Mouse (Mus musculus) liver, embryonic 11.5 days (tissue): ENCODE measurements around the gene Spred2. TPM values are rescaled to one million over a fixed set of nuclear protein-coding genes. Genes with fewer than 3 reads are reported as not detected.

ENCODE experiments used
- ATAC-seq: fragments of 200-750 bp; cut with Nextera tagmentation; replicated peaks from 2 replicates; pipeline ENCODE4 v1.8.0; 2017; ENCODE audit warnings: moderate number of reproducible peaks, mild to moderate bottlenecking, moderate TSS enrichment, moderate library complexity; ENCODE audit not compliant: low FRiP score
- DNase-seq: peaks from one replicate; pipeline ENCODE4 v3.0.0-alpha.2; 2017; ENCODE audit warnings: low spot score
- H3K27ac ChIP-seq: fragments of 300-500 bp; sonication (generic); 2 replicates; pipeline ENCODE4 v1.5.1; 2014; ENCODE audit warnings: mild to moderate bottlenecking, low read depth, low read length, control low read depth
- H3K27me3 ChIP-seq: fragments of 300-500 bp; sonication (generic); replicated peaks from 2 replicates; pipeline ENCODE4 v1.6.1; 2014; ENCODE audit warnings: low read length, mixed read lengths; ENCODE audit not compliant: control insufficient read depth, insufficient read depth
- H3K36me3 ChIP-seq: fragments of 300-500 bp; sonication (generic); 2 replicates; pipeline ENCODE4 v1.6.1; 2014; ENCODE audit warnings: mild to moderate bottlenecking, low read length, moderate library complexity, mixed read lengths; ENCODE audit not compliant: control insufficient read depth, insufficient read depth
- H3K4me1 ChIP-seq: fragments of 300-500 bp; sonication (generic); replicated peaks from 2 replicates; pipeline ENCODE4 v1.6.1; 2014; ENCODE audit warnings: low read length, mixed read lengths; ENCODE audit not compliant: control insufficient read depth, insufficient read depth
- H3K4me2 ChIP-seq: fragments of 300-500 bp; sonication (generic); 2 replicates; pipeline ENCODE4 v1.6.1; 2014; ENCODE audit warnings: mild to moderate bottlenecking, control low read depth, moderate library complexity
- H3K4me3 ChIP-seq: fragments of 300-500 bp; sonication (generic); 2 replicates; pipeline ENCODE4 v1.5.1; 2014; ENCODE audit warnings: low read depth, low read length, control low read depth
- H3K9ac ChIP-seq: fragments of 300-500 bp; sonication (generic); 2 replicates; pipeline ENCODE4 v1.6.1; 2014; ENCODE audit warnings: low read depth, low read length, control low read depth
- H3K9me3 ChIP-seq: fragments of 300-500 bp; sonication (generic); 2 replicates; pipeline ENCODE4 v1.6.1; 2016; ENCODE audit warnings: low read length, inconsistent platforms, mixed read lengths; ENCODE audit not compliant: control insufficient read depth
- WGBS: fragments of 180-500 bp; shearing (Covaris S2); extraction: QIAGEN DNeasy Blood & Tissue Kit; methylation state at CpG from one replicate; pipeline ENCODE4 v1.1.7; 2014; 5-methylcytosine and 5-hydroxymethylcytosine counted together
- polyA plus RNA-seq: library from polyadenylated mRNA; unstranded; fragments of >200 nt; fragmentation: Nextera tagmentation; extraction: Ambion mirVana; gene quantifications from 2 replicates; pipeline ENCODE4 v1.2.1, GENCODE M21; 2014

Gene Spred2
- polyA plus RNA-seq, 1 experiment from 2014 or later, result 5.0 TPM

DNA sequence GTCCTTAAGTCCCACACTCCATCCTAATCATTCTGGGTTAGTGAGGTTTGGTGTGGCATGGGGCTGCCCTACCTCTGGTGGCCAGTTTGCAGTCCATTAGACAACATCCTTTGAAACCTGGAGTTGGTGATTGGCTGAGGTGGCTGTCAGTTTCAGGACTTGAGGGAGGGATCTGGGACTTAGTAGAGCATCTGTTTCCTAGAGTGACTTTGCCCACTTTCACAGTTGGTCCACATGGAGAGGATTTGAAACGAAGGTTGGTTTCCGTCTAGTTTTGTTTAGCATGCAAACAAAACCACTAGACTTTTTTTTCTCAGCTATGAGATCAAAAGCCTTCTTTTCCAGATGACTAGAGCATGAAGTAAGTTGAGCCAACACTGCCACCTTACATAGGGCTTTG is 53.5 kb downstream of the Spred2 start:
- peaks cover 33% of the 10 kb centered on the region for H3K4me1 ChIP-seq
- H3K27ac ChIP-seq, result no peak overlapping the region
- no peak overlapping the region for H3K9ac ChIP-seq
- H3K4me2 ChIP-seq, result no peak overlapping the region
- no peaks in the 10 kb centered on the region for H3K27me3 ChIP-seq
- DNase-seq, result no peak
- no peak for ATAC-seq
- no peaks in the 10 kb centered on the region for H3K9me3 ChIP-seq
- H3K36me3 ChIP-seq, result no peaks in the 10 kb centered on the region
- no peak overlapping the region for H3K4me3 ChIP-seq
- 80% methylated on average over 2 of the region's 2 CpGs for WGBS

GRCm38 (mm10) chr11:19979338-19979737 is 55.2 kb downstream of the Spred2 start:
- H3K4me3 ChIP-seq, result no peak overlapping the region
- ATAC-seq (0 out of 2 replicates have a peak, but pooled peaks have one; percentile 45), DNase-seq (no peak)
- no peak overlapping the region for H3K27ac ChIP-seq
- peaks cover 38% of the 10 kb centered on the region for H3K4me1 ChIP-seq
- H3K9ac ChIP-seq, result no peak overlapping the region
- no peaks in the 10 kb centered on the region for H3K9me3 ChIP-seq
- 51% methylated on average over 14 of the region's 14 CpGs for WGBS
- H3K36me3 ChIP-seq, result no peaks in the 10 kb centered on the region
- no peaks in the 10 kb centered on the region for H3K27me3 ChIP-seq
- peak overlapping the region; percentile 23; the same call in 1 of the 2 replicates for H3K4me2 ChIP-seq

- Histone ChIP-seq H3K4me1 (peaks cover 51% of the 10 kb centered on the region), H3K27ac (no peak overlapping the region), H3K4me2 (no peak overlapping the region), H3K9ac (no peak overlapping the region), H3K27me3 (no peaks in the 10 kb centered on the region), H3K9me3 (no peaks in the 10 kb centered on the region), H3K36me3 (no peaks in the 10 kb centered on the region), H3K4me3 (no peak overlapping the region)
- DNase-seq, result no peak
- no peak for ATAC-seq
- 72% methylated on average over 6 of the region's 6 CpGs for WGBS
Measured at GRCm38 (mm10) chr11:19982113-19982512, 57.9 kb downstream of the Spred2 start.

GRCm38 (mm10) chr11:19982779-19983178 is 58.6 kb downstream of the Spred2 start:
- peaks cover 57% of the 10 kb centered on the region for H3K4me1 ChIP-seq
- ATAC-seq, result no peak

DNA sequence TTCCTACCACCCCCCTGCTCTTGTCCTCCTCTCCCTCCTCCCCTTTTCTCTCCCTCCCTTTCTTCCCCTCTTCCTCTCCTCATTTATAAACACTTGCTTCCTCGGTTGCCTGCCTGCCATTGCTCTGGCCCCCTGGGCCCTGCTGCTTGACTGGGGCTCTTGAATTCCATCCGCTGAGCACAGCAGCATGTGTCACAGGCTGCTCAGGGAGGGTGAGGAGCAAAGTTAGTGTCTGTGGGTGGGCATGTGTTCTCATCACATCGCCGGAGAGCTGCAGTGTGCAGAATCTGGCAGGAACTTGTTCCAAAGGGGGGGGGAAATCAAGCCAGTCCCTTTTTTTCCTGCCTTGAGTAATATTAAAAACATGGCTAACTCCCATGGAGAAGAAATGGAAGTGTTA is 59.1 kb downstream of the Spred2 start:
- DNase-seq (no peak), ATAC-seq (no peak)
- Histone ChIP-seq H3K27me3 (no peaks in the 10 kb centered on the region), H3K4me1 (peaks cover 62% of the 10 kb centered on the region), H3K4me3 (no peak overlapping the region), H3K36me3 (no peaks in the 10 kb centered on the region), H3K27ac (no peak overlapping the region), H3K9me3 (no peaks in the 10 kb centered on the region), H3K4me2 (no peak overlapping the region), H3K9ac (no peak overlapping the region)
- WGBS, result 63% methylated on average over 4 of the region's 4 CpGs

More at GRCm38 (mm10) chr11:19982779-19983178, 58.6 kb downstream of the Spred2 start:
- no peak for DNase-seq
- H3K9me3 ChIP-seq, result no peaks in the 10 kb centered on the region
- H3K4me3 ChIP-seq, result no peak overlapping the region
- H3K4me2 ChIP-seq, result no peak overlapping the region
- 62% methylated on average over 6 of the region's 6 CpGs for WGBS
- H3K27me3 ChIP-seq, result no peaks in the 10 kb centered on the region
- no peak overlapping the region for H3K27ac ChIP-seq
- no peak overlapping the region for H3K9ac ChIP-seq
- no peaks in the 10 kb centered on the region for H3K36me3 ChIP-seq

DNA sequence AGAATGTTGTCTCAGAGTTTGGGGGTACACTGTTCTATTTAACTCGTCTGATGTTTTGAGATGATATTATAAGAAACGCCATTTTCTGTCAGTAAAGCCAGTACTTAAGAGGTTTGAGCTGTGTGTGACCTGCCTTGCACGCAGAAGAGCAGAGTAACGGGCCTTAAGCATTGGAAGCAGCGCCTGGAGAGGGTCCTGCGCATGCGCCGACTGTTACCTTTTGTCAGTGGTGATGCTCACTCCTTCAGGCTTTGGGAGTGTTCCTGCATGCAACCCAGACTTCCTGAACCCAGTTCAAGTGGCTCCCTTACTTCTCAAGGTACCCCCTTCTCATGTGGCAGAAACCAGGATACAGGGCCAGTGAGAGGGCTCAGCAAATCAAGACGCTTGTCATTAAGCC is 59.9 kb downstream of the Spred2 start:
- peaks cover 64% of the 10 kb centered on the region for H3K4me1 ChIP-seq

DNA sequence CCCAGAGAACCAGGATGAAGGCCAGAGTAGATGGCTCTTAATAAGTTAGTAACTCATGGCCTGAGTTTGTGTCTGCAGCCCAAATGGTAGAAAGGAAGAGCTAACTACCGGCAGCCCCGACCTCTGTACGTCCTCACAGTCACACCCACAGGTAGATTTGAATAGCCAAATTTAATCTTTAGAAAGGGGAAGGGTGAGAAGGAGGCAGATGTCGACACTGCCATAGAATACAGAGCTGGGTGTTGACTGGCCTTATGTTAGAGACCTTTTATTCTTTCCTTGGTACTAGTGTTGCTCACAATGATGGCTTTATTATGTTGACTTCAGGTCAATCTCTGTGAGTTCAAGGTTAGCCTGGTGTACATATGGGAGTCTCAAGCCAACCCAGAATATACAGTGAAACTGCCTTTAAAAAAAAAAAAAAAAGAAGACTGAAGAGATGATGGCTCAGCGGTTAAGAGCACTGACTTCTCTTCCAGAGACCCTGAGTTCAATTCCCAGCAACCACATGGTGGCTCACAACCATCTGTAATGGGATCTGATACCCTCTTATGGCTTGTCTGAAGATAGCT is 61.2 kb downstream of the Spred2 start:
- Histone ChIP-seq H3K4me3 (no peak overlapping the region), H3K27me3 (no peaks in the 10 kb centered on the region), H3K9me3 (no peaks in the 10 kb centered on the region), H3K4me1 (peaks cover 58% of the 10 kb centered on the region), H3K9ac (no peak overlapping the region), H3K36me3 (no peaks in the 10 kb centered on the region), H3K27ac (0 out of 2 replicates have a peak overlapping the region, but pooled peaks have one; percentile 38), H3K4me2 (no peak overlapping the region)
- ATAC-seq (no peak), DNase-seq (no peak)
- WGBS, result 62% methylated on average over 5 of the region's 5 CpGs

More for the DNA sequence above, 59.9 kb downstream of the Spred2 start:
- no peak overlapping the region for H3K4me2 ChIP-seq
- no peaks in the 10 kb centered on the region for H3K9me3 ChIP-seq
- no peak overlapping the region for H3K9ac ChIP-seq
- ATAC-seq (no peak), DNase-seq (no peak)
- H3K36me3 ChIP-seq, result no peaks in the 10 kb centered on the region
- no peak overlapping the region for H3K4me3 ChIP-seq
- WGBS, result 85% methylated on average over 9 of the region's 9 CpGs
- no peaks in the 10 kb centered on the region for H3K27me3 ChIP-seq
- H3K27ac ChIP-seq, result no peak overlapping the region

- DNase-seq, result no peak
- Histone ChIP-seq H3K4me1 (peaks cover 63% of the 10 kb centered on the region), H3K4me3 (no peak overlapping the region), H3K27ac (peak overlapping the region; percentile 75), H3K27me3 (no peaks in the 10 kb centered on the region), H3K9ac (peak overlapping the region; percentile 12; the same call in 1 of the 2 replicates), H3K36me3 (no peaks in the 10 kb centered on the region), H3K9me3 (no peaks in the 10 kb centered on the region), H3K4me2 (peak overlapping the region; percentile 50)
- ATAC-seq, result no peak
- WGBS, result 4% methylated on average over 1 of the region's 1 CpGs
Measured at GRCm38 (mm10) chr11:19986443-19986861, 62.3 kb downstream of the Spred2 start.
